Mouse (Mus musculus) brain, embryonic 14.5 days (tissue): ENCODE results near the gene Osbpl9.

Source experiments
- CTCF ChIP-seq: fragments of 200-500 bp; IDR thresholded peaks from 2 replicates; pipeline ENCODE4 v1.5.1; 2012; ENCODE audit warnings: inconsistent platforms, mild to moderate bottlenecking, moderate library complexity, borderline replicate concordance; ENCODE audit not compliant: insufficient read depth, insufficient read length; ENCODE audit errors: extremely low read depth
- POLR2A ChIP-seq: fragments of 200-500 bp; IDR thresholded peaks from 2 replicates; pipeline ENCODE4 v1.6.1; 2012; ENCODE audit warnings: mild to moderate bottlenecking, inconsistent platforms, borderline replicate concordance; ENCODE audit not compliant: poor library complexity, insufficient read depth, insufficient read length, severe bottlenecking; ENCODE audit errors: extremely low read depth

GRCm38 (mm10) chr4:109204416-109204815, 2.3 kb upstream of the Osbpl9 start:
- no peak for TF ChIP-seq CTCF
- TF ChIP-seq POLR2A: no peak
